Mouse (Mus musculus) brain, embryonic 14.5 days (tissue): ENCODE data around the gene Tescl.

Source experiments
- CTCF ChIP-seq: fragments of 200-500 bp; IDR thresholded peaks from 2 replicates; pipeline ENCODE4 v1.5.1; 2012; ENCODE audit warnings: inconsistent platforms, mild to moderate bottlenecking, moderate library complexity, borderline replicate concordance; ENCODE audit not compliant: insufficient read depth, insufficient read length; ENCODE audit errors: extremely low read depth
- POLR2A ChIP-seq: fragments of 200-500 bp; IDR thresholded peaks from 2 replicates; pipeline ENCODE4 v1.6.1; 2012; ENCODE audit warnings: mild to moderate bottlenecking, inconsistent platforms, borderline replicate concordance; ENCODE audit not compliant: poor library complexity, insufficient read depth, insufficient read length, severe bottlenecking; ENCODE audit errors: extremely low read depth

DNA sequence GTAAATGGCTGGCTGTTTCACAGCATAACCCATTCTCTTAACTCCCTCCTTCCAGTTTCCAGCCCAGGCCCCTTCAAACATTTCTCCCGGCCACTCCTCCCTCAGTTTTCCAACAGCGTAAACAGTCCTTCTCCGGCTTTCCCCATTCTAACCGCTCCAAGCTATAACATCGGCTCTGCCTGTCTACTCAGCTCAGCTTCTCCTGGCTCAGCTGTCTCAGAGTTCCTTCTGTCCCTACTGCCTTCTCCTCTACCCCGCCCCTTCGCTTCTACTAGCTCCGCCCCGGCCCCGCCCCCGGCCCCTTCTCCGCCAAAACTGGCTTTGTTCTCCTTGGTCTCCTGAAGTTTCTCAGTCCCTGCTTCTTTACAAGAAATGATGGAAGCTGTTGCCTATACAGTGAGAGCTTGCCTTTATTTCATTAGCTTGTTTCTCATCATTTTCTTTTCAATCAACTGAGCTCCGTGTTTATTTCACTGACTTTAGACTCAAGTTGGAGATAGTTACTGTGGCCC is 32.9 kb downstream of the Tescl start, which contains the start of gene Zfp61:
- TF ChIP-seq POLR2A (peak; percentile 29; the same call in 1 of the 2 replicates), CTCF (no peak)
